Mouse (Mus musculus) R1 (cell line): ENCODE data around the gene Lamc1.
"Not testable (repeated sequence)": the region's sequence is repeated elsewhere in the genome, so short reads cannot be mapped to it uniquely, and the experiment has no call there.

ENCODE experiments used
- DNase-seq: peaks from one replicate; pipeline ENCODE4 v3.0.0-alpha.2; 2018; ENCODE audit warnings: low read depth, low spot score

Lamc1 gene

DNA sequence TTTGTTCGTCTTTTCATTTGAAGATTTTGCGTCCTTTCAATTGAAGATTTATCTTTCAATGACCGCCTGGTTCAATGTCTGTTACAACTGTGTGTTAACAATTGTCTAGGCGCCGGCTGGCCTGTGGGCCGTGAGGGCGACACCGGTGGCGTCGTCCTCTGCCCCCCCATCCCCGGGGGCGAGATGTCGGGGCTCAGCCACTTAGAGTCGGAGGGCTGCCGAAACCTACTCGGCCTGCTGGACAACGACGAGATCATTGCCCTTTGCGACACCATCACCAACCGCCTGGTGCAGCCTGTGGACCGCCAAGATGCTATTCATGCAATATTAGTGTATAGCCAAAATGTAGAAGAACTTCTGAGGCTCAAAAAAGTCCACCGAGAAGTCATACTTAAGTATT lies 27.3 kb downstream of the Lamc1 start:
- not testable (repeated sequence) for DNase-seq

DNA sequence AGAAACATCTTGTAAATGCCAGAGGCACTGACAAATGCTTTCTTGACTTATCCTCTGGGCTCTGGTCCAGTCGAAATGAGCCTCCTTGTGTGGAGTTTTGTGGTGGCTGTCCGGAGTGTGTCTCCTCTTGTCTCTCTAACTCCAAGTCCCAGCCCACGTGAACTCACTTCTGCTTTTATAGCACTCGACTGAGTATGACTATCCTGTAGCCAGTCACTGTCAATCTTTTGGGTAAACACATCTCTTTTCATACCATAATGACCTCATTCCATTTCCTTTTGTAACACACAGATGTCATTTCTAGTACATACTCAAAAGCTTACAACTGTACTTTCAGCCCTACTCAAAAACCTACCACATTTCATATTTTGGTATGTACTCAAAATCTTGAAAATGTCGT lies 33.1 kb downstream of the Lamc1 start:
- not testable (repeated sequence) for DNase-seq

DNA sequence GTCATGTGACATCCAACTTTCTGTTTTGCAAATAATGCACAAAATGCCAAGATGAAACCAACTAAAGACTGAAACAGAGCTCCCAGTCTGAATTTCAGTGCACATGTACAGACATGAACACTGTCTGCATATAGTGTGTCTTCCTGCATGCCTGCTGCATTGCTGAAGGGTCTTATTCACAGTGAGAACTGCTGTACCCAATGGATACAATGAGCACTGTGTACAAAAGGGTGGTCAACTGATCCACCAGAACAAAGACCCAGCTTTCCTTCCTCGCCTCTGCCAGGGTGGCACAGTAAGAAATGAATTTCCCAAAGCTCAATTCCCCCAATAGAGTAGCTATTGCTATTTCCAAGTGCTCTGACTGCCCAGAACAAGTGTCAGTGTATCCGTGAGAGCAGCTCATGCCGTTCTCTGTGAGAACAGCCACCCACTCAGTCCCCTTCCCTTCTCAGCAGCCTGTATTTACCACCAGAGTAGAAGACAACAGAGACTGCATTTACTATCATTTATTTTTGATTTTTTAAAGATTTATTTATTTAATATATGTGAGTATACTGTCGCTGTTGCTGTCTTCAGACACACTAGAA lies 34.7 kb downstream of the Lamc1 start:
- DNase-seq: not testable (repeated sequence)

DNA sequence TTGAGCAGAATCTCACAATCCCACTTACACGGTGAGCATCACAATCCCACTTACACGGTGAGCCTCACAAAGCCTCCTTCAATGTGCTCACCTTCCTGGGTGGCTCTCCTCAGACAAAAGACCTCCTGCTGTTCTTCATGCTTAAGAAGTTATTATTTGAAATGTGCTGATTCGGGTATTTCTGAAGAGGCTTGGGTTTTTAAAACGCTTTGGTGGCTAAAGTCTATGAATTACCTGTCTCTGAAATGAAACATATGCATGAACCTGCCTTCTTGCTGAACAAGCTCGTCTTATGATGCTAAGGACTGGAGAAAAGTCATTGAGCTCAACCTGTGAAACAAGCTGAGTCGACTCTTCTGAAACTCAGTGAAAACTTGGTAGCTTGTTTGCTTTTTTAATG lies 36.6 kb downstream of the Lamc1 start:
- DNase-seq: no peak

DNA sequence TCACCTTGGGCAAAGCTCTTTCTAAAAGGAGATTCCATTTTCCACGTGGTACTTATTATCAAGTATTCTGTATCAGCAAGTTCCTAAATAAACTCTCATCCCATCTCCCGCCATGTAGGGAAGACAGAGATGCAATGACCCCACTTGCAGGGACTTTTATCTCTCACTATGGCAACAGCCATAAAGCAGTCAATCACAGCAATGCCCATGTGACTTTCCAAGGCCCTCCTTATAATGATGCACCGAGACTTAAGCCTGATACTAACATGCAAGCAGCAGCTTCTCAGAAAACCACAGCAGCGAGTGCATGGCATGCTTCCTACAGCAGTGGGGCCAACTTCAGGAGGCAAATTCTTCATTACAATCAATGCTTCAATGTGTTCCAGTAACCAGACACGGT lies 39.7 kb downstream of the Lamc1 start:
- no peak for DNase-seq

DNA sequence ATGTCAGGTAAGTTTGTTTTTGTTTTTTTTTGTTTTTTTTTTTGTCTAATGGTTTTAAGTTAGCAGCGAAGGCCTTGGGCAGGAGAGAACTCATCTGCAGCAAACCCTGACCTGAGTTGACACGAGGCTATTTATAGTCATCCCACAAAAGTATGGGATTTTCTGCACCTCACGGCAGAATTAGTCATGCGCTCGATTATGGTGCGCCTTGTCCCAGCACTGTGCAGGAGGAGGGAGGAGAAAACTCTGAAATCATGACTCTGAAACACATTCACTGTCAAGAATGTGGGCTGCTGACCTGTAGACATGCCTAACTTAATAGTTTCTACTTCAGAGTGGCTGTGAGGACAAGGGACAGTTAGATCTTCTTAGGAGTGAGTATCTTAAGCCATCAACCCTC lies 40.4 kb downstream of the Lamc1 start:
- no peak for DNase-seq

DNA sequence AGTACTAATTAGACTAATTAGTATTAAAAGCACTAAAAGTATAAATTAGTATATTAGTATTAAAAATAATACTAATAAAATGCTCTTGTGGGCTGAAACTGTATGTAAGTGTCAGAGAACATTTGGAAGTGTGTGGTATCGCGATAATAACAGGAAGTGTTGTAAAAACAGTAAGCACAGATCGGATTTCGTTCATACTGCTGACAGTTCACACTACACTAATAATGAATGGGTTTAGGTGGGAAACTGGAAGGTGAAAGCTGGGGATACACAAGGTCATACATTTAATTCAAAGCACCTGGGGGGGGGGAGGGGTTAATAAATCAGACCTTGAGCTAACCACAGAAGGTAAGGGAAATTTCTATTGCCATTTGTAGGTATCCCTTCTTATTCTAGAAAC lies 41.2 kb downstream of the Lamc1 start:
- no peak for DNase-seq

DNA sequence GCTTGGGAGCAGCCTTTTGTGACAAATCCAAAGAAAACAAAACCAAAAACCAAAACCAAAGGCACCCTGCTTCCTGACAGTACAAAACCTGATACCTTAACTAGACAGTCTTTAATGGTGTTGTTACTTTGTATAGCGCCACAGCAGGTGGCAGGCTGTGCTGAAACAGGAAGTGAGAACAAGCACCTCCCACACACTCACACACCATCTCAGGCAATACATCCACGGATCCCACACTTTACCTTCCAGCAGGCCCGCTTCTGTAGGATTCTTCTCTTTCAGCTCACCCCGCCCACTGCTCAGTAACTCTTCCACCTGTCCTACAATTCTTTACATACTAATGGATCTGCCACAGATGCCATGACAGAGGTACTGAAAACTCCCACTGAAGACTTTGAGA lies 44.6 kb downstream of the Lamc1 start:
- DNase-seq: peak; percentile 93

DNA sequence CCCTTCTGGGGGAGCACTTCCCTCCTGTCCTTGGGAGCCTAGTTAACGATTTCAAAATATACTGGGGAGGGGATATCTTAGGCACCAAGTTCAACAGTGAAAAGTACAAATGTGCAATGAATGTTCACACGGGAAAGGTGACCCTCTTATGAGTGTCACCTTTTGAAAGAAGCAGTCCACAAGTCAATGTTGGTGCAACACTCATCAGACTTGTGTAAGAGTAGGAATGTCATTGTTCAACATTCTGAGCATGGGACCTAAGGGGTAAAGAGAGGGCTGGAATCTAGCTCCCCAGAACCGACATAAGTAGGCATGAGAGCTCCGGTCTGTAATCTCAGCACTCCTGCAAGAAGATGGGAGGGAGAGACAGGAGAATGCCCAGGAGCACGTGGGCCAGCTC lies 45.1 kb downstream of the Lamc1 start:
- DNase-seq: no peak

DNA sequence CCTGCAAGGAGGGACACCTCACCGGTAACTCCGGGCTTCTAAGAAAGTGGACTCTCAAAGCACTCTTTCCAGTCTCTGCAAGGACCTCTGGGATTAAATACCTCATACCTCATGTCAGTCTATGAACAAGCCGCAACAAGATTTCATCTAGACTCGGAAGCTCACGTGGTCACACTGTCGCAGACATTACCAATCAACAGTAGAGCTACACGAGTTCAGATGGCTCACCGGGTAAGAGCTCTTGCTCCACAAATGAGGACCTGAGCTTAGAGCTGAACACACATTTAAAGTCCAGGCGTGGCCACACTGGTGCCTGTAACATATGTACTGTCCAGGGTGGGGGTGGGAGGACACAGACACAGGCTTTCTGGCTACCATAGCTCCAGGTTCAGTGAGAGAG lies 46.4 kb downstream of the Lamc1 start:
- DNase-seq: peak; percentile 72

DNA sequence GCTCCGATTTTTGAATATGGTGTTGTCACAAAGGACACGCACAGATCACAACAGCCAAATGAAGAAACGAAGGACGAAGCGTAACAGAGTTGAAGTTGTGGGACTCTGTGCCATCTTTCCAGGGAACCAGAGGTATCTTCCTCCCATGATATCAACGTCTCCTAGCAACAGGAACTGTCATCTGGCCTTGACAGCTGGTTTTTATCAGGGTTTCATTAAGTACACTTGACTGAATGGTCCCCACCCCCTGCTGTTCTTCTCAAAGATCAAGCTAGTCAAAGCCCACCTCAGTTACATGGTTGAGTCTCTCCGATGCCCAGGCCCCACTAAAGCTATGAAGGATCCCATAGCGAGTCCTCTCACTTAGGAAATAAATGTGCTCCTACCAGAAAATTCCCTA lies 47.4 kb downstream of the Lamc1 start:
- no peak for DNase-seq

DNA sequence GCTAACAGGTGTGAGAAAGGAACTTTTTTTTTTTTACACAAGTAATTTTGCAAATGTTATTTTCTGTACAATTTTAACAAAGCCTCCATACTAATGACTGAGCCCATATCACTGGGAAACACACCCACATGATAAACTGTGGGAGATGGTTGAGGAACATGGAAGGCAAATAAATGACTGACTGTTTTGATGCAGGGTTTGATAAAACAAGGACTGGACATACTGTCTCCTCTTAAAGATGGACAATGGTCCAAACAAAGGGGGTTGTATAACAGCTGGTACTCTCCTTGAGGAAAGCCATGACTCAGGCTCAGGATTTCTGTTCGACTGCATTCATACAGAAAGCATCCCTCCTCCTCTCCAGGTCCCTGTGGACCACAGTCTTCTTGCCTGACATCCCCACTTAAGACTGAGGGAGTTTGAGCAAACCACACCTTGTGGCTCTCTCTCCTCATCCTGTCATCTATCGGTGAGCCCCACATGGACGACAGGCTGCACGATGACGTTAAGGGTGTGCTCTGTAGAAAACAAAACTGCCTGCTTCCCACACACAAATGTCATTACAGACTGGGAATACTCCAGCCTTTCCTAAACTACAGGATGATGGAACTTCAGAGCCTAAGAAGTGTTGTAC lies 50.1 kb downstream of the Lamc1 start:
- DNase-seq: no peak

DNA sequence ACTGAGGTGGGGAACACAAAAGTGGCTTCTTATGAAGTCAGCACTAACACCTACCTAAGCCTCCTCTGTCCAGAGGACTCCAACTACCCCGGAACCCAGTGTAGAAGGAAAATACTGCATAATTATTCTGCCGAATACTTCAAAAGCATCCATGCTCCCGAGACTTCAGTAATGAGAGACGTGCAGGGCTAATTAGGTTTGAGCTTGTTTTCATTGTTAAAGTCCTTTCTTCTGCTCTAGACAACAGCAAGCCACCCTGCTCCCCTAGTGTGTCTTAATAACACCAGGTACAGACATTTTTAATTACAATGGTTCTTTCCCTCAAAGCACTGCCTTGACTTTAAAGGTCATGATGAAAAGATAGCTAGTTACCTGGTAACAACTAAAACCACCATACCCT lies 51.1 kb downstream of the Lamc1 start:
- no peak for DNase-seq

DNA sequence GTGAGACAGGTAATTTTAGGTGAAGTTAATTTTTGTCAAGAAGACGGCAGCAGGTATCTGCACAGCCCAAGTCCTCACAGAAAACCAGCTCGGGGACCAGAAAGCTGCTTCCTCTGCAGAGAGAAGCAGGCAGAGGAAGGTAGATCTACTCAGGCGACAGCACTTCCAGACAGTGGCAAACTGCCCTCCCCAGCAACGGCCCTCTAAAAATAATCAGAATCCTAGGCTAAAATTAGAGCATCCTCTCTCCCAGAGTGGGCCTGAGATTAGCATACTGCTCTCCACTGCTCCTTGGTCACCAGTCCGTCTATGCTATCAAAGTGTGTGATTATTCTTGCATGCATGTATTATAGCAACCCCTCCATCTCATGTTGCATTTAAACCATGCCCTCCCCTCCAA lies 52.2 kb downstream of the Lamc1 start:
- DNase-seq: no peak

DNA sequence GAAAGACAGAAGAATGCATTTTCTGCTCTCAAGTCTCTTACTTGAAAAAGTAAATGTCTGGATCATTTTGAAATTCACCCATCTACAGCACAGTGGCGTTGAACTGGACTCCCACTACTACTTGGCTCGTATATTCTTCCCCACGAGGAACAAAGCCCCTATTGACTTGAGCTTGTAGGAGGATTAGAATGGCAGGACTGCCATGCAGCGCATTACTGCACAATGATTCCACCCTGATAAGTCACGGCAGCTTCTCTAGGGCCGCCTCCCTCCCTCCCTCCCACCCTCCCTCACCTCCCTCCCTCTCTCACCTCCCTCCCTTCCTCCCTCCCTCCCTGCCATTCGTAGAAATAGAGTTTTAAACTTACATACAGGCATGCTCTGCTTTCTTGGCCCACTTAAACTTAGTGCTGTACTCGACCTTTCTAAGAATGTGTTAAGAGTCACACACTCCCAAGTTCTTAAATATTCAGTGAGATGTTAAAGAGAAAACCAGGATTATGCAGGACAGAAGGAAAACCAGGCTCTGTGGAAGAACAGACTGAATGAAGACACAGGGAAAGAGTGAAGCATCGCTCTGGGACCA lies 54.5 kb downstream of the Lamc1 start:
- DNase-seq: no peak

DNA sequence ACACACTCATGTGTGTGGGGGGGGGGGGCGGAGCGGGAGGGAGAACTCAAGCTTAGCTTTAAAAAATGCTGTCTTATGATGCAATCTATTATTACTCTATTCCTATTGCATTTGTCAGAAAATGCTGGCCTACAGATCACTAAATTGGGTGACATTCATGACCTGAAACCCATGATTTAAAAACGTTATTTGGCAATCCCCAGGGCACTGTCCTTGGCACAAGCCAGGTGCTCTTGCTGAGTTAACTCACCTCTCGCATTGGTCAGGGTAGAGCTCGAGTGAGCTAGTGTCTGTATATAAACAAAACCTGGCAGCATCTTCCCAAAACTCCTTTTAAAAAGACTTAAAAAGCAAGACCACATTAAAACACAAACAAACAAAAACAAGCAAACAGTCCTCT lies 57.1 kb downstream of the Lamc1 start:
- DNase-seq: no peak

DNA sequence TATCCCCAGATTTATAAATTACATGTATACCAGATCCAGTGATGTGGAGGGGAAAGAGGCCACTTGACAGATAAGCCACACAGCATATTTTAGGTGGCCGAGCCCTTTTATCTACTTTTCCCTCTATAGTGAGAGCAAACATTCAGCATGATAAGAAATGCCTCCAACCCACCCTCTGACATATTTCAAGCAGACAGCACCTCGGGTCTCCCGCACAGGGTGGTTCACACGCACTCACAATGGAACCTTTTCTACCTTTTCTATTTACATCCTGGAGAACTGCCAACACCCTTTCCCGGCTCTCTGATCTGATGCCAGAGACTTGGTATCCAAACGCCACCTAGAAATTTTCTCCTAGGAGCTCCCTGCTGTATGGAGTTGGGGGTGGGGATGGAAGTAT lies 58.0 kb downstream of the Lamc1 start:
- DNase-seq: no peak

DNA sequence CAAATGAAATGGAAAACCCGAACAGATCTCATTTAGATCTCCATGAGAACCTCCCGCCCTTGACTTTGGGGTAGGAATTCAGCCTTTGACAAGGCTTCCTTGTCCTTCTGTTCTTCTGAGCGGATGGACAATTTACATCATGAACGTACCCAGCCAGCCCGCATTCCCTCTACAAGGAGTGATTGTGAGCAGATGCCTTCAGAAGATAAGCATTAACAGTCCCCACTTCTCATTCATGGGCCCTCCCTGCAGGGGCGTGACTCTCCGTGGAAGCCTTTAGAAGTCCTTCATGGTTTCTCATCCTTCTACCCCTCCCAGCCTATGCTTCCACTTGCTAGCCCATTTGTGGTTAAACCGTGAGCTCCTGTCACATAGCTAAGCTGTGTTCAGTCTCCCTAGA lies 58.9 kb downstream of the Lamc1 start:
- DNase-seq: peak; percentile 71

DNA sequence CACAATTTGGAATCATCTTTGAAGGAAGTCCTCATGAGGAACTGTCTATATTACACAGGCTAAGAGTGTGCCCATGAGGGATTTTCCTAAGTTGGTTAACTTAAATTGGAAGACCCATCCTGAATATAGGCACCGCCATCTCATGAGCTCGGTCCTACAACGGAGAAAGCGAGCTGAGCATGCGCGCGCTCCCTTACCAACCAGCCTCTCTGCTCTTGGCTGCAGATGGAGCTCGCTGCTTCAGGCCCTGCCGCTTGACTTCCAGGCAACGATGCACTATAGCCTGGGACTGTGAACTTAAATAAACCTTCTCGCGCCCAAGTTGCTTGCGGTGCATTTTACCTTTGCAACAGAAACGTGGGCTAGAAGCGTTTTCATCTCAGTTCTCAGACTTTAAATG lies 61.8 kb downstream of the Lamc1 start:
- DNase-seq: peak; percentile 74

DNA sequence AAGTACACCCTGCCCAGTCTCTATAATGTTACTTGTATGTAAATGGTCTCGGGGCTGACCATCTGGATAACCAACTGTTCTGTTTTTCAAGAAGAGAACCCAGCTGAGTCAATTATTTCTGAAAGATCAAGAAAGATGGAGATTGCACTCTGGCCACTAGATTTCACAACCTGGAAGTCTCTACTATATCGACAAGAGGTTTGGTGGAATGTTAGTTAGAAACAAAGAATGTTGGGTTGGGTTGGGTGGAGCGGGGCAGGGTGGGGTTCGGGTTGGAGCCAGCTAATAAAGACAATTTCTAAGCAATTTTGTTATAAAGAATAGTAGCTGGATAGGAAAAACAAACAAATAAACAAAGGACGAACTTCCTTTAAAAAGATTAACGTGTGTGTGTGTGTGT lies 62.9 kb downstream of the Lamc1 start:
- DNase-seq: peak; percentile 76

DNA sequence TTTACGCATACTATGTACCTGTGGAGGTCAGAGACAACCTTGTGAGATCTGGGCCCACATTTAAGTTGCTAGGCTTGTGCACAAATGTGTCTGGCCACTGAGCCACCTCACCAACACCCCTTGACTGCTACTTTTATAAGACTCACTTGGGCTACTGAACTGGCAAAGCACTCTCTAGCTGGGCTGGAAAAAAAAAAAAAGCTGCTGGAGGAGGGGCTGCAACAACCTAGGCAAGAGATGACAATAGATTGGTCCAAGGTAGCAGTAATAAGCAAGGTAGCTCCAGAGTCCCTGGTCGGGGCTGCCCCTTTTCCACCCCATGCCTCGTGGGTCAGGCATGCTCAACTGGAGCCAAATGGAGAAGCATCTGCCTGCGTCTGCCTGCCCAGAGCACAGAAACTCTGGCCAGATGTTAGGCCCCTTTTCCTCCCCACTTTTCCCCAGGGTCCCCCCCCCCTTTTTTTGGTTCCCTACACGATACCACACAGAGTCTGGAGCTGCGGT lies 63.7 kb downstream of the Lamc1 start:
- DNase-seq: no peak

DNA sequence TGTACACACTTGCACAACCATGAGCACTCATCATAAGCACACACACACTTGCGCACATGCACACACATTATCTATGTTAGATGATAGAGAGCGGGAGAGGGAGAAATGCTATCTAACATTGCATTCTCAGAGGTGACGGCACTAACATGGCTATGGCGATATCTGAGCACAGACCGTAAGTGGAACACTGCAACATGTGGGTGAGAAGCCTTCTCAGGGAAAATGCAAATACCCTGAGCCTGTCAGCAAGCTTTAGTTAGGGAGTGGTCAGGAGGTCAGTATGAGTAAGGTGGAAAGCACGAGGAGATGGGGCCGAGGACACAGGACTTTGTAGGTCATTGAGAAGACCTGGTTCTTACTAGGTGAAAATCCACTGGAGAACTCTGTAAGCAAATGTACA lies 64.3 kb downstream of the Lamc1 start:
- DNase-seq: no peak

DNA sequence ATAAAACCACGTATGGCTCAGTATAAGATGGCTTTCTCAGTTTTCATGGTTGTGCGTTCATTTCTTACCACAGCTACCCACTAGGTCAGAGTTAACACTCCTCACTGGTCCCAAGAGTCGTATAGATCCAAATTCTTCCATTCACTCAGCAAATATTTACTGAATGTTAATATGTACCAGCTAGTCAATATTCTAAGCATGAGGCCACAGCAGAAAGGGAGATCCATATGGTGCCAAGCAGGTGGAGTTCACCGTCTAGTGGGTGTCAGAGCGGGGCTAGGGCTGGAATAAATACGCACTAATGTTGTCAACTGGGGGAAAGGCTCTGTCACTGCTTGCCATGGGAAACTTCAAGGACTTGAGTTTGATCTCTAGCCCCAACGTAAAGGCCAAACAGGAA lies 64.9 kb downstream of the Lamc1 start:
- no peak for DNase-seq
